Mouse (Mus musculus): Measurements from ENCODE around the gene Errfi1.
"Not testable (repeated sequence)": the region's sequence is repeated elsewhere in the genome, so short reads cannot be mapped to it uniquely, and the experiment has no call there.

The Errfi1 gene

GRCm38 (mm10) chr4:150849964-150850363 lies 3.8 kb upstream of the Errfi1 start:
- DNase-seq = no peak

GRCm38 (mm10) chr4:150850893-150851292 lies 2.8 kb upstream of the Errfi1 start:
- no peak for DNase-seq

- DNase-seq = no peak
Observed at GRCm38 (mm10) chr4:150852045-150852444, 1.7 kb upstream of the Errfi1 start.

- no peak for DNase-seq
Observed at GRCm38 (mm10) chr4:150852479-150852878, 1.2 kb upstream of the Errfi1 start.

GRCm38 (mm10) chr4:150854839-150855246 lies 1.1 kb downstream of the Errfi1 start:
- peak; percentile 97 to 98 for DNase-seq

GRCm38 (mm10) chr4:150855346-150855745 lies 1.6 kb downstream of the Errfi1 start:
- DNase-seq = peak in 1 of 2 experiments; percentile 29

- no peak for DNase-seq
Observed at GRCm38 (mm10) chr4:150860526-150860925, 6.8 kb downstream of the Errfi1 start.

GRCm38 (mm10) chr4:150861161-150861560 lies 7.4 kb downstream of the Errfi1 start:
- no peak for DNase-seq

GRCm38 (mm10) chr4:150862626-150863375 lies 9.1 kb downstream of the Errfi1 start:
- DNase-seq = no peak

- DNase-seq = no peak
Observed at GRCm38 (mm10) chr4:150865371-150865770, 11.7 kb downstream of the Errfi1 start.

GRCm38 (mm10) chr4:150866069-150866468 lies 12.3 kb downstream of the Errfi1 start:
- DNase-seq = no peak

GRCm38 (mm10) chr4:150866494-150866893 lies 12.8 kb downstream of the Errfi1 start:
- DNase-seq = no peak

GRCm38 (mm10) chr4:150868161-150868560 lies 14.4 kb downstream of the Errfi1 start:
- DNase-seq = no peak

- no peak for DNase-seq
Observed at GRCm38 (mm10) chr4:150868859-150869258, 15.1 kb downstream of the Errfi1 start.

GRCm38 (mm10) chr4:150869276-150870197 lies 15.8 kb downstream of the Errfi1 start:
- no peak for DNase-seq

- DNase-seq = no peak
Observed at GRCm38 (mm10) chr4:150870963-150871391, 17.3 kb downstream of the Errfi1 start.

GRCm38 (mm10) chr4:150871392-150872138 lies 17.8 kb downstream of the Errfi1 start:
- no peak for DNase-seq

GRCm38 (mm10) chr4:150872139-150872651 lies 18.5 kb downstream of the Errfi1 start:
- no peak for DNase-seq

GRCm38 (mm10) chr4:150872681-150873080 lies 19.0 kb downstream of the Errfi1 start:
- no peak for DNase-seq

GRCm38 (mm10) chr4:150874416-150874815 lies 20.7 kb downstream of the Errfi1 start:
- DNase-seq = not testable (repeated sequence)

GRCm38 (mm10) chr4:150875393-150875792 lies 21.7 kb downstream of the Errfi1 start:
- DNase-seq = no peak

GRCm38 (mm10) chr4:150879631-150880030 lies 25.9 kb downstream of the Errfi1 start:
- no peak for DNase-seq

GRCm38 (mm10) chr4:150880364-150880763 lies 26.6 kb downstream of the Errfi1 start:
- no peak for DNase-seq
